Mouse (Mus musculus) retina, postnatal 7 days (tissue): ENCODE results near the gene Gm17190.
"Not testable (repeated sequence)": the region's sequence is repeated elsewhere in the genome, so short reads cannot be mapped to it uniquely, and the experiment has no call there.

Experiments used
- DNase-seq: peaks from one replicate; pipeline ENCODE4 v3.0.0-alpha.2; 2012; ENCODE audit warnings: low read depth, low spot score

Gm17190 gene

DNA sequence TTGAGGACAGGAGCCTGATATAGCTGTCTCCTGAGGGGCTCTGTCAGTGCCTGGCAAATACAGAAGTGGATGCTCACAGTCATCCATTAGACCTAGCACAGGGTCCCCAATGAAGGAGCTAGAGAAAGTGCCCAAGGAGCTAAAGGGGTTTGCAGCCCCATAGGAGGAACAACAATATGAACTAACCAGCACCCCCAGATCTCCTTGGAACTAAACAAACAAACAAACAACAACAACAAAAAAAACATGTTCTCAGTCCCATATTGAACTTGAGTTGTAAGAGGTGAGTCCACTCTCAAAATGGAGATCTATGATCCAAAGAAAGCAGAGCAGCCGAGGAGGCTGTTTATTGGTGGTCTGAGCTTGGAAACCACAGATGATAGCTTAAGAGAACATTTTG, at the start of gene Gm17190:
Gene Gm17190 (plus strand): TSS at position 301 of the 400 bp plus-strand sequence.
- DNase-seq: not testable (repeated sequence)

DNA sequence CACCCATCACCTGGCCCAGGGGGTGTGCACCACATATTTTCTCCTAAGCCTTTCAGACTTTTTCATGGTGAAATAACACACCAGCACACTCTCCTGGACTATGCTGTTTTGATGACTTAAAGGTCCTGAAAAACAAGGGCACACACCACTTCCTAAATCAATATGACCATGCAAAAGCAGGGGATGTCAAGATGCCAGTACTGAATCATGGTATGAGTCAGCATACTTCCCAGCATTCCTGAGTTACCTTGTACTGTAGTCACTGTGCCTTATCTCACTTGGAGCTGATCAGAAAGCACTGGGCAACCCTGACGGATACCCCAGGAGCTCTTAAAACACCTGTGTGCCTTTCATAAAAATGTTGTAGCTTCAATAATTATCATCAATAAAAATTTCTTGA, 42.3 kb upstream of the Gm17190 start:
- no peak for DNase-seq

DNA sequence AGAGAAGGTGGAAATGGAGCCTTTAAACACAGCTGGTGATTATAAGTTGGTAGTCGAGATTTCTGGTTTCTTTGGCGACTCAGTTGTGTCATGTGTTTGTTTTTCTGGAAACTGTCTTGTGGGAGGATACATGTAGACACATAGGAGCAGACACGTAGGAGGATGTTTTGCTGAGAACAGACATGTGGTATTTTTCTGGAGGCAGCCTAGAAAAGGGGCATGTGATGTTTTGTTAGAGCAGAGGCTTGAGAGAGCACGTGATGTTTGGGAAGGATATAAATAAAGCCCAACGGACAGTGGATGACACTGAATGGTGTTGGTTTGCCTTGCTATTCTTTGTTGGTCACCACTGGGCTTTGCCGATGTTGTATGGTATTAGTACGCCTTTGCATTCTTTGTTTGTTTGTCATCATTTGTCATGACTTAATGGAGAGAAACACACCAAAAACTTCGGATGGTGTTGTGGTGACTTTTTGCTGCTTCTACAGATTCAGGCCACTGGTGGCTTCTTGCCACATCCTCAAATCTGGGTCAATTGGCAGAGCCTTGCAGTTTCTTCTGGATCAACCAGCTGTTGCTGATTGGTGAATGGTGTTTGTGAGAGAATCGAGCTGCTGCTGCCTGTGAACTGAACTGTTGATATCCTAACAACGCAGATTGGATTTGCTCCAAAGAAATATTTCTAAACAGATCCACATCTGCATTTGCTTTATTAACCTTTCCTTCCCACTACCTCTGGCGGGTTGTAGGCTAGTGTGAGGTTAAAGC, 41.4 kb upstream of the Gm17190 start:
- no peak for DNase-seq

DNA sequence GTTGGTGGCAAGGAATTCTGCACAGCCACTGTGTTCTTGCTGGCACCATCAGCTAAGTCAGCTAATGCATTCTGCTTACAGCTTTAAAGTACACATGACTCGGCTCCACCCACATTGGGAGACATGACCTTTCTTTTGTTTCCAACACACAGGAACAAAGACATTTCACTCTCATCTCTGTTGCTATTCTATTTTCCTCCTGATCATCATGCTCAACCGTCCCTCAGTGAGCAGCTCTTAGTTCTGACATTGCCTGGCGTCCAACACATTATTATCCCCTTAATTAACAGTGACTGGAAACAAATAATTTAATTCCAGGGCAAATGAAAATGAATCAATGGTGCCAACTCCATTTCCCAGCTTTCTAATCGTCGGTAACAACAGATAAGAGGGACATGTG, 36.5 kb upstream of the Gm17190 start:
- no peak for DNase-seq

DNA sequence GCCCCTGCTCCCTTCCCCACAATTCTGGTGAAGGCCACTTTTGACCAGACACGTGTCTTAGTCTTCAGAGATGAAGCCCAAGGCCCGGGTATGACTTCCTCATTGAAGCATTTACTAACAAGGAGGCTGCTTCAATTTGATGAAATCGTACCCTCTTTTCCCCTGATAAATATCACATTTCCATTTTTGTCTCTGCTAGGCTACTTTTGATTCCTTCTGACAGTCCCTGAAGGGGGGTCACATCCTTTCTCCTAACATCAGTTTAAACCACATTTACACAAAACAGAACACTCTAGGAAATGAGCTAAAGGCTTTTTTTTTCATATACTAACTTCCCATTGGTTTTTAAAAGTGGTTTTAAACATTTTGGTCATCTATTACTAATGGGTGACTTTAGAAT, 29.1 kb upstream of the Gm17190 start:
- DNase-seq: no peak

DNA sequence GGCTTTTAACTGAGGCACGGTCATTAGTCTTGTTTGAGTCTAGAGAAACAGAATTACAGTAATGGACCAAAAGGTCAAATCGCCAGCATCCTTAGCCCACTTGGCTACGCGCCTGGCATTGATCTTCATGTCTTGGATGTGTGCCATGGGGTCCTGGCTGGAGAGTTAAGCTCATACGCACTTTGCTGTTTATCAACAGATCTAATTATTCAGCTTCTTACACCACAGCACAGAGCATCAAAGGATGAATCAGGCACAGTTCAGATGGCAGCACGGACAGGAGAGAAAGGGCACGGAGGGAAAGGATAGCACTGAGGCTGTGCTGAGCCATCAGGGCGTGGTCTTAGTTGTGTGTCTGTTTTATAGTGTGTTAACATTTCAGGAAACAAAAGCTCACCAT, 8.3 kb upstream of the Gm17190 start:
- DNase-seq: no peak

DNA sequence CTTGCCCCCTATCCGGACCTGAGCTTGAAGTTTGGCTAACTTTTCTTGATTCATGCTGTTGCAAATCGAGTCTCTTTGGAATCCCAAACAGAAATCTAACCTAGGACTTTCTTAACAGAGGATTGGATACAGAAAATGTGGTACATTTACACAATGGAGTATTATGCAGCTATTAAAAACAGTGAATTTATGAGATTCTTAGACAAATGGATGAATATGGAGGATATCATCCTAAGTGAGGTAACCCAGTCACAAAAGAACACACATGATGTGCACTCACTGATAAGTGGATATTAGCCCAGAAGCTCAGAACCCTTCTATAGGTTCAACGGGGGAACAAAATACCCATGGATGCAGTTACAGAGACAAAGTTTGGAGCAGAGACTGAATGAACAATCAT, 578 bp upstream of the Gm17190 start, which contains the start of gene Gm20075:
Gene Gm20075 (minus strand): TSS at position 101 of the 400 bp plus-strand sequence.
- not testable (repeated sequence) for DNase-seq

DNA sequence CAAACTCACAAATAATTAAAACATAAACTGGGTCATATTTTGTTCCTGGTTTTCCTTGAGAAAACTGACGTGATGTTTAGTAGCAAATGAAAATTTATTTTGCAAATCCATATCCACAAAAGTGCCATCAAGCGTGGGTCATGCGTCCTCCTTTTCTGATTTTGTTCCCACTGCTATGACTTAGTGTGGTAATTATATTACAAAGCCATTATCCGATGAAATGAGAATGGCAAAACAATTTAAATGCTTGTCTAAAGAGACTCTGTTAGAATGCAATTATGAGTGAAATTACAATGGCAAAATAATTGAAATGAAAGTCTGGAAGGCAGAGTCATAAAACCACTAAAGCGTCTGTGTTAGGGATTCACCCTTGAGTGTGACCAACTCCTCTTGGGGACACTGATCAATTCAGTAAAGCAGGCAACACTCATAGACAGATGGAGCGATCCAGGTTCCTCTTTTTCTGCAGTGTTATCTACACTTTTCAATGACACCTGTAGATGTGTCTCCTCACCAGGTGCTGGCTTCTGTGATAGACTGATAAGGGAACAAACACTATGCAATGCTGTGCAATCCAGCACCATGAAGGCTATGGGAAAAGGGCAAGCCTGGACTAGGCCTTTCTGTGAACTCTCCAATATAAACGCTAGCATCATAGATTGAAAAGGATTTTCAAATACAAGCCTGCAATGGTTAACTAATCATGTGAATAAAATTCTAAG, 3.9 kb downstream of the Gm17190 start:
- DNase-seq: no peak

DNA sequence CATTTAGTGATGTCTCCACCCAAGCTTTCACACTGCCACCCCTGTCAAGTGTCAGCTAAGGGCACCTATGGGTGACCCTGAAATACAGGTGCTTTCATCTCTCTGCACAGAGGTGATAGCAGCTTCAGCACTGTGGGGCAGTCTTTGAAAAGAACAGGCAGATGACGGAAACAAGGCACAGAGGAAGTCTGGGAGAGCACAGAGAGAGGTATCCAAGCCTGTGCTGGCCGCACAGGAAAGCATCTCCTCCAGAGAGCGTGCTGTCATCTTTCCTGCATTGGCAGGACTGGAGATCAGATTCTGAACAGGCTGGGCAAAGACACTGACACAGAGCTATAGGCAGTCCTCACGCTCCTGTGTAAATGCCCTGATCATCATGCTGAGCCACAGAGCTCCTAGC, 9.1 kb downstream of the Gm17190 start:
- no peak for DNase-seq

DNA sequence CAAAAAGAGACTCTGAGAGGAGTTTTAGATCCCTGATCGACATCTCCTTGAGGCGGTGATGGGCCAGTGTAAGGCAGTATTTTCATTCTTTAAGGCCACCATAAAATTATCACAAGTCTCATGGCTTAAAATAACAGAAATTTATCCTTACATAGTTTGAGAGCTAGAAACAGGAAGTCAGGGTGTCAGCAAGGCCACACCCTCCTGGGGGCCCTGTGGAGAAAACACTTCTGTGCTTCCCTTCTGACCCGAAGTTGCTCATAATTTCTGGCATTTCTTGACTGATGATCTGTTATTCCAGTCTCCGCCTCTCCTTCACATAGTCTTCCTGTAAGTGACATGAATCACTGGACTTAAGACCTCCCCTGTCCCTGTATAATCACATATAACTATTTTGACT, 24.5 kb downstream of the Gm17190 start:
- no peak for DNase-seq

DNA sequence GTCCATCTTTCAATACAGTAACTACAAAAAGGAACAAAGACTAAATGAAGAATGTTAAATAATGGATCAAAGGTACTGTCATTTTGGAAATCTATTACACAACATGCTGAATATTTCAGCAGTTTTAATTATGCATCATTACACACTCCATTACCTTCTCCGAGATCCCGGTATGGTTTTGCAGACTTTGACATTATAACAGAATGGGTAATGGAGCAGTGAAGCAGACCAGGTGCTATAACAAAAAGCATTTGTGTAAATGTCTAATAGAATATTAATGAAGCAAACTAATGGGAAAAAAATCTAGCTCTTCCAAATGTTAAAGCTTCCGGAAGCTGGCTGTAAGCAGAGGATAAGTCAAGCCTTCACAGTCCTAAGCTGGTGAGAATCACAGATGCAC, 28.9 kb downstream of the Gm17190 start:
- no peak for DNase-seq

DNA sequence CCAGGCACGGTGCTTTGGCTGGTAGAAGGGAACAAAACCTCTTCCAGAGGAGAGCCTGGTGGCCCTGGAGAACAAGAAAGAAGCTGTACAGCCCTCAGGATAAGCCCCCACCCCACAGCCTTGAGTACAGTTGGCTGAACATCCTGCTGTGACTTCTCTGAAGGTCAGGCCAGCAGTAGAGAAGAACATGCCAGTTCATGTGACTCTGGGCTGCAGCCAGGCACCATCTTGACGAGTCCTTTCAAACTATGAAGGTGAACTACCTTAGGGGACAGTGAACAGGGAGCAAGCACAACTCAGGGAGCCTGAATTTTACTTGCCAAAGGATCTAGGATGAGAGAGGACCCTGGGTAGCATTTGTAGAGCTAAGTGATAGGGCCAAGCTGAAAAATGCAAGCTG, 30.9 kb downstream of the Gm17190 start:
- no peak for DNase-seq

DNA sequence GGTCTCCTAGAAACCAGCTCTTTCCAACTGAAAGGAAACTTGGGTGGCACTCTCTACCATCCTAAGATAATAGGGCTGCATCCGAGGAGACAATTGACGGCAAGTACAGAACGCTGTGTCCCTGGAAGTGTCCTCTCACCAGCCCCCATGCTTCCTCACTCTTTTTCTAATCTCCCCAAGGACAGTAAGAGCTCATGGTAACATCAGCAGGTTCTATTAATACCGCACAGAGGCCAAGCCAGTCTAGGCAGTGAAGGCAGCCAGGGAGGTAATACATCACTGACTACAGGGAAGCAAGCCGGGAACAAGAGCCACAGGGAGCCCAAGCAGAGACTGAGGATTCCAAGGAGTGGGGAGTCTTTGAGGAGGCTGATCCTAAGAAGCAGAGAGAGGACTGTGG, 43.2 kb downstream of the Gm17190 start:
- DNase-seq: no peak

DNA sequence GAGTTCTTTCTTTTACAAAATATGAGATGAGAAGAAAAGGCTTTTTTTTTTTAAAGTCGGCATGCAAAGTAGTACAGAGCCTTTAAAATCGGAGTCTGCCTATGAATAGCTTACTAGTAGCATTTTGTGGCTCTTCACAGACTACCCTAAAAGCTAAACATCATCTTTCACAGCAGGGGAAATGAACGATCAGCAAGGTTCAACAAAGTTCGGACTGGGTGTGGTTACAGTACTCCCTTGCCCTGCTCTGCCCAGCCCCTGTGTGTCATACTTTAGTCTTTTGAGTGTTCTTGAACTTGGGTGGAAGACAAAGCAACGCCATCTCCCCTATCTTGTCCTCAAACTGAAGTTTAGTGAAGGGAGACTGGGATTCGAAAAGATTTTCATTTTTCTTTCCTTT, 44.8 kb downstream of the Gm17190 start:
- no peak for DNase-seq

DNA sequence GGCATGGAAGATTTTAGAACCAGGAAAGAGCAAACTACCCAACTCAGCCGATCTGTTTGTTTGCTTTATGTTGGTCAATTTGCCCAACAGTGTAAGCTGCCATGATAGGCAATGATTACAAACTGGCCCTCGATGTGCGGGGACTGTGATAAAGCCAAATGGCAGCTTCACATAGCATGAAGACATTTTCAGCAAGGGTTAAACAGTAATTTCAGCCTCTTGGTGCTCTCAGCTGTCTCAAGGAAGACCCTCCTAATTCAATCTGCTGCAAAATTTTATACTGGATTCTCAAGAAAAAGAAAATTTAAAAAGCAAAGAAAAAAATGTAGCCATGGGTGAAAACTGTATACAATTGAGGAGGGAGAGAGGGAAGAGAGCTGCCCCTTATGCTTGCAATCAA, 47.2 kb downstream of the Gm17190 start:
- DNase-seq: no peak

DNA sequence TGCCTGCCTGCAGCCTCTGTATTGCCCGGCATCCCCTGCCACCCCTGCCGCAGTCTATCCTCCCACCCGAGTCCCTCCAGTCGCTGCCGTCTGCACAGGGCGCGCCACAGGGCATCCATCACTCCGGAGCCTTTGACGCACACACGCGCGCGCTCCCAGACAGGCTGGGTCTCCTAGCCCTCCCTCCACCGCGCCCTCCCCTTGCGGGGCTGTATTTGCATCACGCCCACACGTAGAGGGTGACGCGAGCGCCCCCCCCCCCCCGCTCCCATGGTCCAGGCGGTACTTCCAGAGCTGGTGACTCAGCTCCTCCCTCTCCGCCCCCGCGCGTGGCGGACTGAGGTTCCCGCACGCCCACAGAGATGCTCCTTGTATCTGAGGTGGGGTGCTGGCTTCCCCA, 49.2 kb downstream of the Gm17190 start:
- DNase-seq: peak; percentile 28

DNA sequence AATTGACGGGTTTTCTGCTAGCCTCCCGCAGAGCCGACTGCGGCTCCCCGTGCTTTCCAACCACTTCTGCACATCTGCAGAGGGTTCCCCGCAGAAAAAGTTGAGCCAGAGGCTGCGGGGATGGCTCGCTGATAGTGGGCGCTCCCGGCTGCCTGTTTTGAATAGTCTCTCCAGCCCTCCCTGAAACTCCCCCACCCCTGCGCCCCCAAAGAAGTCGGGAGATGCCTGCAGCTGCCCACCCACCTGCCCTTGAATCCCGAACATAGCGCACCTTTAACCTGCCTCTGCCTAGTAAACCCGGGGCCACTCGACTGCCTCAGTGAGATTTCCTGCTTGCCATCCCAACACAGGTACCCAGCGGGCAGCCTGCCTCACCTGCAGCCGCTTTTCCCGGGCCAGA, 50.1 kb downstream of the Gm17190 start:
- no peak for DNase-seq

DNA sequence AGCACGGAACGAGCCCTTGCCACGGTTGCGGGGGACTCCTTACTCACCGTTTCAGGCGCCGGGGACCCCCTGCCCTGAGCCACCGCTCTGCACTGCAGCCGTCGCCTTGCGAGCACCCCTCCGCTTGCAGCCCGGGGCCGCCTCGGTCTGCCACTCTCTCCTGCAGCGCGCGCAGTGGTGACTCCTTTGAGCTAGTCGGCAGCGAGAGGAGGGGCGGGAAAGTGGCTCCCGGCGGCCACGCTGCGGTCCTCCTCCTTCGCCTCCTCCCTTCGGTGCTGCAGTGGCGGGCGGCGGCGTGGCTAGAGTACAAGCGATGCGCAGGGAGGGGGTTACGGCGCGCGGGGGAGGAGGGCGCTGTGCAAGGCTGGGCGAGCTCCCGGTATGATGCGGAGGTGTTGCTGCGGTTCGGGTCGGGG, 50.6 kb downstream of the Gm17190 start, which contains the start of gene Sv2c:
Gene Sv2c (minus strand): TSS at position 177 of the 416 bp plus-strand sequence.
- DNase-seq: peak; percentile 38
